Mouse (Mus musculus) adrenal gland, postnatal 14 days (tissue): ENCODE measurements around the gene Mrpl1. TPM values are rescaled to one million over a fixed set of nuclear protein-coding genes. Genes with fewer than 3 reads are reported as not detected.

ENCODE experiments used
- DNase-seq: peaks from one replicate; pipeline ENCODE4 v3.0.0; 2021; ENCODE audit warnings: mixed read lengths
- total RNA-seq: library from RNA; stranded (reverse); gene quantifications from 2 replicates; pipeline ENCODE4 v1.2.3, GENCODE M21; 2021

The Mrpl1 gene
- total RNA-seq, 1 experiment from 2014 or later = 23.2 TPM

DNA sequence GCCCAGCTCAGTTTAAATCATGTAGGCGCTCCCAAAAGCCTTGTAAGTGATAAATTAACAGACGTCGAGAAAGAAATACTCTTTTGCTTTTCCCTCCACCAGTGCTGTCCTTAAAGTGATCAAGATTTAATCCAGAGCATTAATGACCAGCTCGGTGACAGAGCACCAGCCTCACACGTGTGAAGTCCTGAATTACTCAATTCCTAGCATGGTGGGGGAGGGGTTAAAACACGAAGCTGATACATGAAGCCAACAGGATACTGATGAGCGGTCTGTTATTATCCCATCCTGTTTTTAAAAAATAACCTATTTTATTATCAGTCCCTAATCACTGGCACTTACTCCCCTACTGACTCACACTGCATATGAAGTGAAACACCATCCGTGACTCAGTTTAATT is 102.4 kb downstream of the Mrpl1 start:
- DNase-seq = no peak

Other genes starting within 250 kb of the Mrpl1 start
- gene Cnot6l, start 45.3 kb upstream of the Mrpl1 start, total RNA-seq = 86.3 and 94.8 TPM in 2 replicates
- 5.9 and 6.4 TPM in 2 replicates for gene Fras1, start 164.5 kb downstream of the Mrpl1 start, total RNA-seq